Mouse (Mus musculus) heart, embryonic 11.5 days (tissue): ENCODE measurements around the gene Kif18b. TPM values are rescaled to one million over a fixed set of nuclear protein-coding genes. Genes with fewer than 3 reads are reported as not detected.

Source experiments
- ATAC-seq: fragments of 200-750 bp; cut with Nextera tagmentation; replicated peaks from 2 replicates; pipeline ENCODE4 v1.8.0; 2017; ENCODE audit warnings: moderate library complexity; ENCODE audit not compliant: insufficient number of reproducible peaks, low FRiP score, low TSS enrichment
- H3K27ac ChIP-seq: fragments of 300-500 bp; sonication (generic); 2 replicates; pipeline ENCODE4 v1.5.1; 2014; ENCODE audit warnings: mild to moderate bottlenecking, low read depth, low read length
- H3K27me3 ChIP-seq: fragments of 300-500 bp; sonication (generic); 2 replicates; pipeline ENCODE4 v1.6.1; 2014; ENCODE audit warnings: mild to moderate bottlenecking, low read length, mixed read lengths; ENCODE audit not compliant: control insufficient read depth, insufficient read depth
- H3K36me3 ChIP-seq: fragments of 300-500 bp; sonication (generic); 2 replicates; pipeline ENCODE4 v1.6.1; 2014; ENCODE audit warnings: mild to moderate bottlenecking, low read length, moderate library complexity, mixed read lengths; ENCODE audit not compliant: control insufficient read depth, insufficient read depth
- H3K4me1 ChIP-seq: fragments of 300-500 bp; sonication (generic); 2 replicates; pipeline ENCODE4 v1.6.1; 2014; ENCODE audit warnings: low read length; ENCODE audit not compliant: control insufficient read depth, insufficient read depth
- H3K4me2 ChIP-seq: fragments of 300-500 bp; sonication (generic); 2 replicates; pipeline ENCODE4 v1.6.1; 2014; ENCODE audit warnings: mild to moderate bottlenecking, moderate library complexity
- H3K4me3 ChIP-seq: fragments of 300-500 bp; sonication (generic); 2 replicates; pipeline ENCODE4 v1.5.1; 2014; ENCODE audit warnings: low read depth, low read length
- H3K9ac ChIP-seq: fragments of 300-500 bp; sonication (generic); 2 replicates; pipeline ENCODE4 v1.6.1; 2014; ENCODE audit warnings: mild to moderate bottlenecking, low read depth, low read length, moderate library complexity
- H3K9me3 ChIP-seq: fragments of 300-500 bp; sonication (generic); replicated peaks from 2 replicates; pipeline ENCODE4 v1.6.1; 2016; ENCODE audit warnings: low read length; ENCODE audit not compliant: control insufficient read depth
- WGBS: fragments of 180-500 bp; shearing (Covaris S2); extraction: QIAGEN DNeasy Blood & Tissue Kit; methylation state at CpG from one replicate; pipeline ENCODE4 v1.1.7; 2014; ENCODE audit not compliant: insufficient replicate concordance; 5-methylcytosine and 5-hydroxymethylcytosine counted together
- polyA plus RNA-seq: library from polyadenylated mRNA; unstranded; fragments of >200 nt; fragmentation: Nextera tagmentation; extraction: Ambion mirVana; gene quantifications from 2 replicates; pipeline ENCODE4 v1.2.1, GENCODE M21; 2014

Gene Kif18b
- polyA plus RNA-seq, 1 experiment from 2014 or later: 5.9 TPM

GRCm38 (mm10) chr11:102945306-102946264 is 20.7 kb upstream of the Kif18b start:
- Histone ChIP-seq H3K27me3 (peaks cover 87% of the 10 kb centered on the region), H3K4me1 (peaks cover 12% of the 10 kb centered on the region), H3K4me2 (peak overlapping the region; percentile 65), H3K27ac (no peak overlapping the region), H3K9ac (no peak overlapping the region), H3K36me3 (no peaks in the 10 kb centered on the region), H3K9me3 (no peaks in the 10 kb centered on the region), H3K4me3 (peak overlapping the region; percentile 33)
- ATAC-seq: no peak
- WGBS: 4% methylated on average over 54 of the region's 54 CpGs

- ATAC-seq: no peak
- H3K4me2 ChIP-seq: no peak overlapping the region
- H3K4me1 ChIP-seq: peaks cover 21% of the 10 kb centered on the region
- 56% methylated on average over 6 of the region's 6 CpGs for WGBS
- no peaks in the 10 kb centered on the region for H3K36me3 ChIP-seq
- H3K9ac ChIP-seq: no peak overlapping the region
- peaks cover 67% of the 10 kb centered on the region for H3K27me3 ChIP-seq
- H3K27ac ChIP-seq: no peak overlapping the region
- no peak overlapping the region for H3K4me3 ChIP-seq
- H3K9me3 ChIP-seq: no peaks in the 10 kb centered on the region
Measured at GRCm38 (mm10) chr11:102941236-102941635, 16.3 kb upstream of the Kif18b start.

DNA sequence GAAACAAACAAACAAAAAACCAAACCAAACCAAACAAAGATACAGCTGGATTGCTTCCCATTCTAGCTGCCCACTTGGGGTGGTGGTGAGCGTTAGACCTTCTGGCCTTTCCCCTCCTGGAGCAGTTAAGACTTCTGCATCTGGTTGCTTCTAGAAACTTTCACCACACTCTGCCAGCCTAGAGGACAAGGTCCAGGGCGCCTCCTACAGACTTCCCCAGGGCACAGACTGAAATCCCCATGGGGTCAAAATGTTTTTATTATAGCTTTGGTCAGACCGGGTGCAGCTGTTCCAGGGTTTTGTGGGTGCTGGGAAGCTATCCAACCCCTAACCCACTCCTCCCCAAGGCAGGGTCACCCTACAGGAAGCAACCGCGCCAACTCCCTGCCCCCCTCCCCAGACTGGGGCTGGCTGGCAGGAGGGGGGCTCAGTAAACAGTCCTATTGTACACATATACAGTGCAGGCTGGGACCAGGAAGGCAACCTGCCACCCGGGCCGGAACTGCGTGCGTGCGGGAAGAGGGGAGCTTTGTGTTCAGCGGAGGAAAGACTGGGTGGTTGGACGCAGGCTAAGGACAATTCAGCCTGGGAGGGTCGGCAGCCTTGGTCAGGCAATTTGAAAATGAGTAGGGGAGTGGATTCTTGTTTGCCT is 14.2 kb upstream of the Kif18b start:
- 43% methylated on average over 13 of the region's 13 CpGs for WGBS
- Histone ChIP-seq H3K4me2 (no peak overlapping the region), H3K4me1 (peaks cover 17% of the 10 kb centered on the region; the same call in 1 of the 2 replicates), H3K9me3 (no peaks in the 10 kb centered on the region), H3K27ac (no peak overlapping the region), H3K9ac (no peak overlapping the region), H3K36me3 (no peaks in the 10 kb centered on the region), H3K27me3 (peaks cover 47% of the 10 kb centered on the region), H3K4me3 (no peak overlapping the region)
- no peak for ATAC-seq

DNA sequence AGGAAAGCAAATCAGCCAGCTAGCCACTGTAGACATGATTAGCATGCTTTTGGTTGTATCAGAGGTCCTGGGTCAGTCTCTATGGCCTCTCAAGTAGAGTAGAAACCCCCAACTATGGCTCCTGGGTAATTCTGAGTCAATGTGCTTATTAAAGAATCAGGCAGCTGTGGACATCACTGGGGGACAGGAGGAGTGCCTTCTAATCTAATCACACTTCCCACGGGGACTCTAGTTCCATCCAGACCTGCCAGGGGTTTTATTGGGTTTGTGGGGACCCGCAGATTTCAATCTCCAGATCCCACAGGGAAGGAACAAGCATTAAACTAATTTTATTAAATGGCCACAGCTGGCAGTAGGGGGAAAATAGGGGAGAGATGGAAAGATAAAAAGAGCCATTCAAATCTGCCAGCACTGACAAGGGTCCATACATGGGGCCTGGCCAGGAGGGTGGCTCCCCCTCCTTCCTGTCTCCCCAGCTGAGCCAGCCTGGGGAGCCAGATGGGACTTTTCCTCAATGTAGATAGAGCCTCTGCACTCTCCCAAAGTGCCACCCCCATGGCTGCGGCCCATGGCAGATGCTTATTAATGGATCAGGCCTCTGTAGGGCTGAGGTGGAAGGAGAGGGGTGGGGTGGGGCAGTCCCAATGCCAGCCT is 12.7 kb upstream of the Kif18b start:
- Histone ChIP-seq H3K27ac (no peak overlapping the region), H3K4me1 (peaks cover 17% of the 10 kb centered on the region; the same call in 1 of the 2 replicates), H3K4me2 (no peak overlapping the region), H3K36me3 (no peaks in the 10 kb centered on the region), H3K4me3 (no peak overlapping the region), H3K9ac (no peak overlapping the region), H3K9me3 (no peaks in the 10 kb centered on the region), H3K27me3 (peaks cover 32% of the 10 kb centered on the region)
- no peak for ATAC-seq
- 61% methylated on average over 3 of the region's 3 CpGs for WGBS

DNA sequence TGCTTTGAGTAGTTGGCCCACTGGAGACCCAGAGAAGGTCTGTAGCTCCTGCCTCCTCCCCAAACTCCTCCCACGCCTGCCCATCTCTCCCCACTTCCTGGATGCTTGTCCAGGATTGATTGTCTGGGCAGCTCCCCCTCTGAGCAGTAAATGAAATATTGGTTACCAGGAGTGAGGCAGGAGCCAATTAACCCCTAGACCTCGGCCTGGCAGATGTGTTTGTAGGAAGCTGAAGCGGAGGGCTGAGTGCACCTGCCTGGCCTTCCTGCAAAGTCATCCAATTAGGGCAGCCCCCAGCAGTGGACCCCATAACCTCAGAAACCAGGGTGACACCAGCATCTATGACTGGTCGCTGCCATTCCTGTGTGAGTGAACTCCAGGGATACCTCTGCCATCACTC is 11.3 kb upstream of the Kif18b start:
- Histone ChIP-seq H3K9me3 (no peaks in the 10 kb centered on the region), H3K9ac (0 out of 2 replicates have a peak overlapping the region, but pooled peaks have one; percentile 8), H3K4me3 (no peak overlapping the region), H3K36me3 (no peaks in the 10 kb centered on the region), H3K4me1 (peaks cover 16% of the 10 kb centered on the region; the same call in 1 of the 2 replicates), H3K27me3 (peaks cover 25% of the 10 kb centered on the region), H3K27ac (no peak overlapping the region), H3K4me2 (no peak overlapping the region)
- ATAC-seq: no peak
- WGBS: 49% methylated on average over 4 of the region's 4 CpGs

DNA sequence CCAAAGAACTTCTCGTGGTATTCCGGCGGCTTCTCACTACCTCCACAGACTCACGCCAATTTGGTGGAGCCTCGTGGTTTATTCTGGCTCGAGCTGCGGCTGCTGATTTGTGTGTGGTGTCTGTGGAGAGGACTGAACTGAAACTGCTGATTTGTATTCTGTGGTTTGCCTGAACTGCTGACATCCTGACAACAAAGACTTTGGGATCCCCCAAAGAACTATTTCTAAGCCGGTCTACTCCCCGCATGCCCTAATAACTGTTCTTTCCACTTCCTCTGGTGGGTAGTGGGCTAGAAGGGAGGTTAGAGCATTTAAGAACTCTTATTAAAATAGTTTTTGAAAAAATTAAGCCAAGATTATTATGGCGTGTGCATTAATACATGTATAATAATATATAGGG is 5.7 kb upstream of the Kif18b start:
- H3K9me3 ChIP-seq: no peaks in the 10 kb centered on the region
- 87% methylated on average over 10 of the region's 10 CpGs for WGBS
- H3K36me3 ChIP-seq: no peaks in the 10 kb centered on the region
- ATAC-seq: no peak
- no peak overlapping the region for H3K27ac ChIP-seq
- no peak overlapping the region for H3K4me3 ChIP-seq
- no peak overlapping the region for H3K4me2 ChIP-seq
- no peak overlapping the region for H3K9ac ChIP-seq
- no peaks in the 10 kb centered on the region for H3K4me1 ChIP-seq
- H3K27me3 ChIP-seq: no peaks in the 10 kb centered on the region

DNA sequence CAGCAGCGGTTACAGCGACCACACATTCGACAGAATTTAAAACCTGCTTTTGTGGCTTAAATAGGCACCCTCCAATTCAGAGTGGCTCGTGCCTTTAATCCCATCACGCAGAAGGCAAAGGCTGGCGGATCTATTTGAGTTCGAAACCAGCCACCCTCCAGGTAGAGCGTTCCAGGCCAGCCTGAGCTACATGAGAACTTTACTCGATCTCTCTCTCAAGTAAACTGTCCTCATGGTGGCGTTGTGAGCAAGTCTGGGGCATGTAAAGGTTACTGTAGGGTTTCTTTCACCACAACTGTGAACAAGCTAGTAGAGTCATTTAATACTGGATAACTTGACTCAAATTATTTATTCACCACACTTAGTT is 410 bp upstream of the Kif18b start:
- no peaks in the 10 kb centered on the region for H3K27me3 ChIP-seq
- H3K27ac ChIP-seq: peak overlapping the region; percentile 92
- peak; percentile 28; the same call in 1 of the 2 replicates for ATAC-seq
- peaks cover 8% of the 10 kb centered on the region; the same call in 1 of the 2 replicates for H3K4me1 ChIP-seq
- H3K9me3 ChIP-seq: no peaks in the 10 kb centered on the region
- 0 out of 2 replicates have a peak, but pooled peaks cover 2% of the 10 kb centered on the region for H3K36me3 ChIP-seq
- peak overlapping the region; percentile 83 for H3K4me3 ChIP-seq
- H3K9ac ChIP-seq: peak overlapping the region; percentile 90
- 2% methylated on average over 10 of the region's 10 CpGs for WGBS
- H3K4me2 ChIP-seq: peak overlapping the region; percentile 70

- ATAC-seq: no peak
- Histone ChIP-seq H3K4me2 (no peak overlapping the region), H3K36me3 (0 out of 2 replicates have a peak, but pooled peaks cover 2% of the 10 kb centered on the region), H3K4me1 (peaks cover 8% of the 10 kb centered on the region; the same call in 1 of the 2 replicates), H3K9me3 (no peaks in the 10 kb centered on the region), H3K27ac (no peak overlapping the region), H3K27me3 (no peaks in the 10 kb centered on the region), H3K4me3 (no peak overlapping the region), H3K9ac (no peak overlapping the region)
- 79% methylated on average over 6 of the region's 6 CpGs for WGBS
Measured at GRCm38 (mm10) chr11:102921491-102921890, 3.4 kb downstream of the Kif18b start.
